Comparison of ENCODE assay signal across 8 mouse cellular contexts in genomic region chr17:35389796-35390195, GRCm38 (mm10). TPM values are rescaled to one million over a fixed set of nuclear protein-coding genes. Genes with fewer than 3 reads are reported as not detected.
DNase-seq lines count a peak whose midpoint lies in the region; ATAC-seq and TF ChIP-seq lines count a peak whose summit lies in the region.
"Not testable (repeated sequence)": the region's sequence is repeated elsewhere in the genome, so short reads cannot be mapped to it uniquely, and the experiment has no call there.

No protein-coding gene starts in this region.

- H3K4me2 ChIP-seq in forebrain, postnatal 0 days (ENCODE audit: low read depth), result not testable (repeated sequence)

- H3K27me3 ChIP-seq in forebrain, postnatal 0 days (ENCODE audit: insufficient read depth, low read length); spleen, adult 2 months (ENCODE audit: control insufficient read depth, insufficient read depth, low read length): not testable (repeated sequence)
- peaks cover 23% of the 10 kb centered on the region for H3K27me3 ChIP-seq in midbrain, embryonic 10.5 days (ENCODE audit: low read depth, poor library complexity, severe bottlenecking)

- H3K27ac ChIP-seq in bone marrow macrophage, adult 2 months (ENCODE audit: insufficient read depth, low read depth, low read length); forebrain, postnatal 0 days (ENCODE audit: low read depth, low read length); midbrain, embryonic 10.5 days (replicated peaks); spleen, adult 2 months (ENCODE audit: insufficient read depth, low read length): not testable (repeated sequence)

- not testable (repeated sequence) for H3K9me3 ChIP-seq in forebrain, postnatal 0 days (ENCODE audit: low read length); midbrain, embryonic 10.5 days (replicated peaks)

- not testable (repeated sequence) for H3K4me1 ChIP-seq in bone marrow macrophage, adult 2 months (ENCODE audit: control insufficient read depth, insufficient read depth, low read length); forebrain, postnatal 0 days (ENCODE audit: insufficient read depth); midbrain, embryonic 10.5 days; spleen, adult 2 months (ENCODE audit: control insufficient read depth, insufficient read depth, insufficient read length)

- TF ChIP-seq CTCF in bone marrow macrophage, adult 2 months (IDR thresholded peaks at IDR 0.05; ENCODE audit: low read depth, low read length), result peak; percentile 42
- peak; percentile 57 for TF ChIP-seq CTCF in forebrain, postnatal 0 days (IDR thresholded peaks at IDR 0.05; ENCODE audit: low read depth)
- TF ChIP-seq CTCF in spleen, adult 2 months (IDR thresholded peaks at IDR 0.05; ENCODE audit: extremely low read depth, insufficient read depth, insufficient read length, insufficient replicate concordance), result peak; percentile 46; the same call in 1 of the 2 replicates

- intact Hi-C loops in left cerebral cortex, postnatal 4 days (cut with DNase I), result not testable (repeated sequence)

- not testable (repeated sequence) for H3K4me3 ChIP-seq in bone marrow macrophage, adult 2 months (ENCODE audit: insufficient read depth, low read length); forebrain, postnatal 0 days (ENCODE audit: low read depth, low read length); midbrain, embryonic 10.5 days; spleen, adult 2 months (ENCODE audit: extremely low read depth, insufficient read depth, insufficient read length)

- DNase-seq in ES-CJ7 (ENCODE audit: low read depth, low spot score), result peak; percentile 62
- peak; percentile 26 for DNase-seq in forebrain, postnatal 0 days
- peak; percentile 89 for DNase-seq in induced T-regulatory cell, adult 2 months (ENCODE audit: low read depth)
- peak; percentile 21 for DNase-seq in left cerebral cortex, postnatal 4 days
- DNase-seq in midbrain, embryonic 10.5 days (ENCODE audit: low spot score), result peak; percentile 36
- DNase-seq in spleen, adult 2 months (ENCODE audit: low read depth in 1 of 2, low spot score in 2 of 2), result peak in 1 of 2 experiments; percentile 52
- peak; percentile 79 to 80 for DNase-seq in thymus, postnatal 36 days

- H3K36me3 ChIP-seq in forebrain, postnatal 0 days (ENCODE audit: insufficient read depth); midbrain, embryonic 10.5 days; spleen, adult 2 months (ENCODE audit: control insufficient read depth, insufficient read depth, low read length): not testable (repeated sequence)

- TF ChIP-seq POLR2A in bone marrow macrophage, adult 2 months (IDR thresholded peaks at IDR 0.05; ENCODE audit: borderline replicate concordance, low read depth, low read length); spleen, adult 2 months (IDR thresholded peaks at IDR 0.05; ENCODE audit: low read depth, low read length): not testable (repeated sequence)

- not testable (repeated sequence) for H3K9ac ChIP-seq in forebrain, postnatal 0 days

- not testable (repeated sequence) for ATAC-seq in forebrain, postnatal 0 days

- 3% methylated on average over 7 of the region's 7 CpGs for WGBS in forebrain, postnatal 0 days
- 8% methylated on average over 7 of the region's 7 CpGs for WGBS in midbrain, embryonic 10.5 days
- 10% methylated on average over 7 of the region's 7 CpGs for WGBS in spleen, adult 2 months

RNA-seq across cellular contexts. Expression of gene H2-Q4, which starts 10.4 kb away (rescaled TPM):
- 87.8 and 102 TPM in 2 replicates for polyA plus RNA-seq in bone marrow macrophage, adult 2 months (2012; ENCODE audit: insufficient read depth, insufficient read length, missing spikeins)
- 3.2 and 5.1 TPM in 2 replicates for total RNA-seq in forebrain, postnatal 0 days (2014; rRNA removed)
- 0.84 and 1.3 TPM in 2 replicates for polyA plus RNA-seq in forebrain, postnatal 0 days (2015; fragmentation: Nextera tagmentation; extraction: Ambion mirVana)
- total RNA-seq in left cerebral cortex, postnatal 4 days (2021), result 1 to 10 TPM; 1.6 TPM
- polyA plus RNA-seq in midbrain, embryonic 10.5 days (2016; fragmentation: Nextera tagmentation; extraction: Ambion mirVana), result 2.9 and 3.1 TPM in 2 replicates
- polyA plus RNA-seq in spleen, adult 2 months (2012; rRNA removed), result 249 and 304 TPM in 2 replicates

RNA-seq across cellular contexts. Expression of gene H2-Q6, which starts 34.9 kb away (rescaled TPM):
- polyA plus RNA-seq in bone marrow macrophage, adult 2 months (2012; ENCODE audit: insufficient read depth, insufficient read length, missing spikeins), result 3.0 and 3.4 TPM in 2 replicates
- total RNA-seq in forebrain, postnatal 0 days (2014; rRNA removed), result 0.15 and 0.43 TPM in 2 replicates
- 0.47 and 0.80 TPM in 2 replicates for polyA plus RNA-seq in forebrain, postnatal 0 days (2015; fragmentation: Nextera tagmentation; extraction: Ambion mirVana)
- under 1 TPM; 0.18 to 0.36 TPM for total RNA-seq in left cerebral cortex, postnatal 4 days (2021)
- 1.5 and 1.9 TPM in 2 replicates for polyA plus RNA-seq in midbrain, embryonic 10.5 days (2016; fragmentation: Nextera tagmentation; extraction: Ambion mirVana)
- 239 and 253 TPM in 2 replicates for polyA plus RNA-seq in spleen, adult 2 months (2012; rRNA removed)

RNA-seq across cellular contexts. Expression of gene H2-Q2, which starts 47.8 kb away (rescaled TPM):
- 0.91 and 1.2 TPM in 2 replicates for polyA plus RNA-seq in bone marrow macrophage, adult 2 months (2012; ENCODE audit: insufficient read depth, insufficient read length, missing spikeins)
- 5.5 and 16.2 TPM in 2 replicates for total RNA-seq in forebrain, postnatal 0 days (2014; rRNA removed)
- 4.5 and 8.0 TPM in 2 replicates for polyA plus RNA-seq in forebrain, postnatal 0 days (2015; fragmentation: Nextera tagmentation; extraction: Ambion mirVana)
- total RNA-seq in left cerebral cortex, postnatal 4 days (2021), result 1 to 10 TPM in 1 of 2 experiments, under 1 TPM in 1; 0.48 to 2.2 TPM
- polyA plus RNA-seq in midbrain, embryonic 10.5 days (2016; fragmentation: Nextera tagmentation; extraction: Ambion mirVana), result 0.25 and 0.38 TPM in 2 replicates
- 0.48 and 0.58 TPM in 2 replicates for polyA plus RNA-seq in spleen, adult 2 months (2012; rRNA removed)

RNA-seq across cellular contexts. Expression of gene H2-Q7, which starts 49.2 kb away (rescaled TPM):
- polyA plus RNA-seq in bone marrow macrophage, adult 2 months (2012; ENCODE audit: insufficient read depth, insufficient read length, missing spikeins), result 15.8 and 18.3 TPM in 2 replicates
- total RNA-seq in forebrain, postnatal 0 days (2014; rRNA removed), result 1.7 and 2.4 TPM in 2 replicates
- polyA plus RNA-seq in forebrain, postnatal 0 days (2015; fragmentation: Nextera tagmentation; extraction: Ambion mirVana), result 1.6 and 3.2 TPM in 2 replicates
- total RNA-seq in left cerebral cortex, postnatal 4 days (2021), result under 1 TPM; 0.36 to 0.66 TPM
- 16.0 and 17.5 TPM in 2 replicates for polyA plus RNA-seq in midbrain, embryonic 10.5 days (2016; fragmentation: Nextera tagmentation; extraction: Ambion mirVana)
- 667 and 745 TPM in 2 replicates for polyA plus RNA-seq in spleen, adult 2 months (2012; rRNA removed)

Comparison
In these comparisons a context has a peak if more than half of its experiments do, and no peak if none do; other contexts are left out.
1. RNA of gene H2-Q4, which starts 10.4 kb away (polyA plus RNA-seq): 249 to 304 TPM in spleen, adult 2 months and 87.8 to 102 TPM in bone marrow macrophage, adult 2 months; 2.9 to 3.1 TPM in midbrain, embryonic 10.5 days and 0.84 to 1.3 TPM in forebrain, postnatal 0 days; every median in the first group is over 10 times any median in the second.
2. RNA of gene H2-Q6, which starts 34.9 kb away (polyA plus RNA-seq): 239 to 253 TPM in spleen, adult 2 months; 3.0 to 3.4 TPM in bone marrow macrophage, adult 2 months, 1.5 to 1.9 TPM in midbrain, embryonic 10.5 days and 0.47 to 0.80 TPM in forebrain, postnatal 0 days; every median in the first group is over 10 times any median in the second.
3. Peak in every context shown above with its lines, with median percentiles within 50 percentile points of each other: CTCF ChIP-seq.